Mouse (Mus musculus) CH12F3 (cell line): ENCODE measurements around the gene Tomm22.
"Not testable (repeated sequence)": the region's sequence is repeated elsewhere in the genome, so short reads cannot be mapped to it uniquely, and the experiment has no call there.

Experiments used
- in situ Hi-C: fragments of 300-500 bp; cut with MboI; formaldehyde crosslinking; loops from 2 replicates; pipeline ENCODE4 v1.14.3; 2020; ENCODE audit warnings: low sequenced_read_pairs

The Tomm22 gene

DNA sequence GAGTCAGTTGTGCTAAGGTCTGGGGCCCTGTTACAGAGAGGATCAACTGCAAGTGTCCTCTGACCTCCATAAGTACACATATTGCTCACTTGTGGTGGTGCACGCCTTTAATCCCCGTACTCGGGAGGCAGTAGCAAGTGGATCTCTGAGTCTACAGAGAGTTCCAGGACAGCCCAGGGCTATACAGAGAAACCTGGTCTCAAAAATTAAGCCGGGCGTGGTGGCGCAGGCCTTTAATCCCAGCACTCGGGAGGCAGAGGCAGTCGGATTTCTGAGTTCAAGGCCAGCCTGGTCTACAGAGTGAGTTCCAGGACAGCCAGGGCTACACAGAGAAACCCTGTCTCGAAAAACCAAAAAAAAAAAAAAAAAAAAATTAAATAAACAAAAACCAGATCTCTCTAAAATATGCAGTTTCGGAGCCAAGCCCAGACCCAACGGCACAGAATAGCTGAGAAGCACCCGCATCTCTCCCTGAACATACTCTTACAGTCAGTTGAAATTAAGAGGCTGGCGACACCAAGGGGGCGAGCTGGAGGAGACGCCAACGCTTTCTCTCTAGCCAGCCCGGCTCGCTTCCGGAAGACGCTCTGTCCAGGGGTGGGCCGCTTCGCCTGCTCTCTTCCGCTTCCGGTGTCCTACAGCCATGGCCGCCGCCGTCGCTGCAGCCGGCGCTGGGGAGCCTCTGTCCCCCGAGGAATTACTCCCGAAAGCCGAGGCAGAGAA is at the start of gene Tomm22:
Gene Tomm22, plus strand, starts transcription at position 613 of the 723 bp plus-strand sequence.
- in situ Hi-C loops, result no loop called here

DNA sequence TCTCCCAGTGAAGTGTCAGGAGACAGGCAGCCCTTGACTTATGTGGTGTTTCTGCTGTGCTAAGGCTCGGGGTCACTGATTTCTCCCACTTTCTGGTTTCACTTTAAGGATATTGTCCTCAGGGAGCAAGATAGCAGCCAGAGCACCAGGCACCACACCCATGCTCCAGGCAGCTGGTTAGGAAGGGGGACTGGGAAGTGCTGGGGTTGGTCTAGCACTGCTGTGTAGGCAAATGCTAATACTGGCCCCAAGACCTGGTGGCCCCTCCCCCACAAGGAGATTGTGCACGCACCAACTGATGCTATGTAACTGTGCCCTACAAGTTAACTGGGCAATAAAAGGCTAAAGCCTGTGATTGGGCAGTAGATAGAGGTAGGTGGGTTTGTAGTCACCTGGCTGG is 40.2 kb upstream of the Tomm22 start:
- in situ Hi-C loops, result no loop called here

DNA sequence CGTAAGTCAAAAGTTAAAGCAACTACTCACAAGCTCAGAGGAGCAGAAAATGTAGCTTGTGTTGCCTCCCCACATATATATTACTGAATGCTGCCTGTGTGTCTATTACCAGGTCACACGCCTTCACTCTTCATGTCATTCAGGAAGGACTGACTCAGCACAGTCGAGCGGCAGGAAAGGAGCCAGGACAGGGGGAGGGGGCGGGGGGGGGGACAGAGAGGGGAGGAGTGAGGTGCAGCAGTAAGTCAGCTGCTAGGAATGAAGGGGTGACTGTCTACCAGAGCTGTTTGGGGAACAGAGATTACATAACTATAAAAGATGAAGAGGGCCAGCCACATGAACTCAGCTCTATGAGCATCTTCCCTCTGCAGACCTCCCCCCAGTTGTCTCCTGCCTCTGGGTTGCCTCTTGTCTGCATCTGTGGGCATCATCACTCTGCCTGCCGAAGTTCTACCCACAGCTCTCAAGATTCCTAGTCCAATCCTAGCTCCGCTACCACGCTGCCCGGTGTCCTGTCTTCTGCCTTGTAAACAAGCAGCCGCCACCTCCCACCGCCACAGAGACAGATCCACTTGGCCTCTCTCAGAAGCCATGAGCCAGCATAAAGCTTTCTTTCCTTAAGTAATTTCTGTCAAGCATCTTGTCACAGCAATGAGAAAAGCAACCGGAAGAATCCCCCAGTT is 29.4 kb upstream of the Tomm22 start:
- in situ Hi-C loops, result no loop called here

DNA sequence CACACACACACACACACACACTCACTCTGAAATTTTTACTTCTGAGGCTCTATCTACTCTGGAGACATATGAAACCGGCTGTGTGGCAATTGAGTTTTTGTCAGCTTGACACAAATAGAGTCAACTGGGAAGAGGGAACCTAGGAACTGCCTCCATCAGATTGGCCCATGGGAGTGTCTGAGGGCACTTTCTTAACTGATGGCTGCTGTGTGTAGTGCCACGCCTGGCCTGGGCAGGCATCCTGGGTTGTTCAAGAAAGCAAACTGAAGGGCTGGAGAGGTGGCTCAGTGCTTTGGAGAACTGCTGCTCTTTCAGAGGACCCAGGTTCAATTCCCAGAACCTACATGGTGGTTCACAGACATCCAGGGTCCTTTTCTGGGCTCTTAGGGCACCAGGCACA is 25.2 kb upstream of the Tomm22 start:
- in situ Hi-C loops, result no loop called here

DNA sequence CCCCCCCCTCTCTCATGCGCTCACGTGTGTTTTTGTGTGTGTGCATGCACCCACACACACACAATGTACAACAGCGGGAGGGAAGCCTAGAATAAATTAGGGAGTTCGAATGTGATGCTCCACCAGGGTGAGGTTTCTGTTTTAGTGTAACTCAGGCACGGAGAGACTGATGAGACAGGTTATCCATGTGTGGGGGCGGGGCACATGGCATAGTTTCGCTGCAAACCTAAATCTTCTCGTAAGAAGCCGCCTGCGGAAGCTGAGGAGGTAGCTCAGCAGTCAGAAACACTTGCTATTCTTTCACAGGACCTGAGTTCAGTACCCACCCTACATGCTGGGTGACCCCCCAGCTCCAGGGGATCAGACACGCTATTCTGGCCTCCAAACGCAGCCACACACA is 22.5 kb upstream of the Tomm22 start:
- in situ Hi-C loops, result no loop called here

DNA sequence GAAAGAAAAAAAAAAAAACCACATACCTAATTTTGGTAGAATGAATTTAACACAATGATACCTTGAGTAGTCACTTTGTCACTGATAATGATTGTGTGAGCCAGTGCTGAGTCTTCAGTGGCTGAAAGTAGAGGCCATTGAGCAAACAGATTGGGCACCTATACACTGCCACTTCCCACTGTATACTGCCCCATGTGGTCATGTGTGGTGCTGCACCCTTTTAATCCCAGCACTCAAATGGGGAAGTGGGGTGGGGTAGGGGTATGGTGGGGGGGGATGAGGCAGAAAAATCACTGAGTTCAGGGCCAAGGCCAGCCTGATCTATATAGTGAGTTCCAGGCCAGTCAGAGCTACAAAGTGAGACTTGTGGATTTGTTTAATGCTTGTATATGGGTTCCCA is 20.1 kb upstream of the Tomm22 start:
- in situ Hi-C loops, result no loop called here

DNA sequence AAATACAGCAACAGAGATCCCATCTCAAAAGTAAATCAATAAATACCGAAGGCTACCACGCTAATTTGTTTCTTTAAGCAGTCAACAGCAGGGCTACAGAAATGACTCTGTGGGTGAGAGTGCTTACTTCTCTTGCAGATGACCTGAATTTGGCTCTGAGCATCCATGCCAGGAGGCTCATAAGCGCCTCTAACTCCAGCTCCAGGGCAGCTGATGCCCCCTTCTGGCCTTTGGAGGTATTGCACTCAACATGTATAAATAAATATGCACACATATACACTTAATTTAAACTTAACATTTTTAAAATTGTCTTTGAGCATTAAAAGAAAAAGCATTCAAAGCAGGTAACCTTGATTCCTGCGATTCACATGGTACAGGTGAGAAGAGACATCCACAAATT is 19.2 kb upstream of the Tomm22 start:
- in situ Hi-C loops, result no loop called here

DNA sequence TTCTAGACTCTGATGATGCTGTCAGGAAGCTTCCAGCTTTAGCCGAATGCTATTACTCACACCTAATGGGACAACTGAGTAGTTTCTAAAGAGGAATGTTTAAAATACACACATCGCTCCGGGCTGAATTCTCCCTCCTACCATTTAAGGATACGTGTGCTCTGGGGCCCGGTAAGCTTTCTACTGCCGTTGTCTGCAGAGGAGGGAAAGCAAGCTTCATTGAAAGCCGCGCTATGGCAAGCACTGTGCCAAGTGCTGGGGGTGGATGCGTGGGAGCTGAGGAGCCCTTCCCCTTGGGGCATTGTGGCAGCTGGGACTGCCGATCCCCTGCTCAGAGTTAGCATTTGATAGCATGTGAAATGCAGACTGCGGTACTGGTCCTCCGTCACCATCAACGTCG is 14.2 kb upstream of the Tomm22 start:
- in situ Hi-C loops, result no loop called here

DNA sequence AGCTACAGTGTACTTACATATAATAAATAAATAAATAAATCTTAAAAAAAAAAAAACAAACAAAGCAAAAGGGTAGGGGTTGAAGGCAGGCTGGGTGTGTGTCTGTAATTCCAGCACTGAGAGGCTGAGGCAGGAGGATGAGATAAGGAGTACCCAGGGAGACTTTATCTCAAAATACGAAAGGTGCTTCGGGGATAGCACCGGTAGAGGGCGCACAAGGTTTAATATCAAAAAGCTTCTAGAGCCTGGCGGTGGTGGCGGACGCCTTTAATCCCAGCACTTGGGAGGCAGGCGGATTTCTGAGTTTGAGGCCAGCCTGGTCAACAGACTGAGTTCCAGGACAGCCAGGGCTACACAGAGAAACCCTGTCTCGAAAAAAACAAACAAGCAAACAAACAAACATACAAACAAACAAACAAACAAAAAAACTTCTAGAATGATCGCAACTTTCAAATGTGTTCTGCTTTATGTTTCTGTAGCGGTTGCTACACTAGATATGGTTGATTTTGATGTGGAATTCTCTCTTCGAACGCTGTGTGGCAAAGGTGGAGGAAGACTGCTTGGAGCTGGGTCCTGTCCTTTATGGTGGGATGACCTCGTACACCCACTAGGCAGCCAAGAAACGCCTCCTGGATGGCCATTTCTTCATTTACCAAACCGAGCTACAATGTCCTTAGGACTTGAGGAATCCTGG is 12.7 kb upstream of the Tomm22 start:
- in situ Hi-C loops, result no loop called here

DNA sequence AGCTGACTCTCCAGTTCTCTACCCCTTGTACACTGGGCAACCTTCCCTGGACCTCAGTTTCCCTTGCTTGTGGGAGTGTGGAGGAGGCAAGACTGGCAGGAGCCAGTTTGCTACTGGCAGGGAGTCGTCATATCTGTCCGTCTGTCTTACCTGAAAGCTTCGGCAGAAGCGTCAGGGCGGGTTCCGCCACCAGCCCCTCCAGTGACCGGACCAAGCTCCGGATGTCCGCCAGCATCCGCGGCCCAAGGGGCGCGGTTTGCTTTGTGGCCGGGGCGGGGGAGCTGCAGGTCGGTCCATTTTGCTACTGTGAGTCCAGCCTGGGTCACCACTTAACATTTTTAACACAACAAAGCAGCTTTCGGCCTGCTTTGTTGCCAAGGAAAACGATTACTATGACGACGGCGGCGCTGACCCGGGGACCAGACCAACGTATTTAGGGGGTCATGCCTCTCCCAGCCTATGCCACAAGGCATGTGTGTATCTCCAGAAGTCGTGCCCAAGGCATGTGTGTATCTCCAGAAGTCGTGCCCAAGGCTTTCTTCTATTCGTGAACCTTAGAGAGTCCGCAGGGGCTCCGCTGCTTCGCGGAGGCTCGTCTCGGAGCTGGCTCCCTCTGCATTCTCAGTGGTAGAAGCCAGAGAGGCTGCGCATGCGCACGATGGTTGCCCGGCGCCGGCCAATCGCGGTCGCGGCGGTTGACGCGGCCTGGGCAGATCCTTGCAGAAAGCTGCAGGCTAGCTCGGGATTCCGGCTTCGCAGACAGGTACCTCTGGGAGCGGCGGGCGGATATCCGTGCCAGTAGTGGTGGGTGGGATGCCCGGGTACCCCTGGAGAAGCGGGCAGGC is 11.9 kb upstream of the Tomm22 start, which contains the start of the genes Fam227a and Cby1:
Gene Fam227a, minus strand, starts transcription at position 426 of the 845 bp plus-strand sequence.
Gene Cby1, plus strand, starts transcription at position 669 of the 845 bp plus-strand sequence.
- in situ Hi-C loops, result no loop called here

DNA sequence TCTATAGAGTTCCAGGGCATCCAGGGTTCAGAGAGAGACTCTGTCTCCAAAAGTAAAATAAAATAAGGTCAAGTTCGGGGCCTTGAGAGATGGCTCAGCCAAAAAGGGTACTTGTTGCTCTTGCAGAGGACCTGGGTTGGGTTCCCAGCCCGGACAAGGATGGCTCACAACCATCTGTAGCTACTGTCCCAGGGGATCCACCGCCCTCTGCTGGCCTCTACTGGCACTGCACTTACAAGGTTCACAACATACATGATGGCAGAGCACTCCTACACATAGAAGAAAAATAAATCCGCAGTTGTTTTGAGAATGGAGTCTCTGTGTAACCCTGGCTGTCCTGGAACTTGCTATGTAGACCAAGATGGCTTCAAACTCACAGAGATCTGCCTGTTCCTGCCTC is 8.8 kb upstream of the Tomm22 start:
- in situ Hi-C loops, result no loop called here

DNA sequence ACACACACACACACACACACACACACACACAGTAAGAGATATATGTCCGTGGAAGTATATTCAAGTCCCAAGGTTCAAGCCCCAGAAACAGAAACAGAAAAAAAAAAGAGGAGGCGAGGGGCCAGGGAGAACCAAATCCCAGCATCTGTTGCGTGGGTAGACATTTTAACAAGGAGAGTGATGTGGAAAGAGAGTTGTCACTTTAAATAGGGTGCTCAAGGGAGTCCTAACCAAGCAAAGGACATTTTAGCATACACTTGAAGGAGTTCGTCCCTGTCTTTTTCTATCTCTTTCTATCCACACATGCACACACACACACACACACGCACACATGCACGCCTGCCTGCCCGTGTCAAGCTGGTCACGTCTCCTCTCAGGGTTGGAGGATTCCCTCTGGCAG is 6.0 kb upstream of the Tomm22 start:
- in situ Hi-C loops, result no loop called here

DNA sequence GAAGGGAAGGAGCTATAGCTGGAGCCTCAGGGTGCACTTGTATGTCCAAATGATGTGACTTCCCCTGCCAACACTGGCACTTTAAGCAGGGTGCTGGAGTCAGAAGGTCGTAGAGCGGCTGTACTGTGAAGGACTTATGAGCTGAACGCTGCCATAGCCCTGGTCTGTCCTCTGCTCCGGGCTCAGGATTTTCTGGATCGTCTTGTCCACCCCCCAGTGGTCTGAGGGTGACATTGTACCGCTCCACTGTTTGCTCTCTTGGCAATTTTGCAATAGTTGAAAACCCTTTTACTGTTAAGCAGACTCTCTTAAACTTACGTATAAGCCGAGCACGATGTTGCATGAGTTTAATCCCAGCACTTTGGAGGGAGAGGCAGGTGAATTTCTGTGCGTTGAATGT is 1.5 kb upstream of the Tomm22 start:
- in situ Hi-C loops, result no loop called here

DNA sequence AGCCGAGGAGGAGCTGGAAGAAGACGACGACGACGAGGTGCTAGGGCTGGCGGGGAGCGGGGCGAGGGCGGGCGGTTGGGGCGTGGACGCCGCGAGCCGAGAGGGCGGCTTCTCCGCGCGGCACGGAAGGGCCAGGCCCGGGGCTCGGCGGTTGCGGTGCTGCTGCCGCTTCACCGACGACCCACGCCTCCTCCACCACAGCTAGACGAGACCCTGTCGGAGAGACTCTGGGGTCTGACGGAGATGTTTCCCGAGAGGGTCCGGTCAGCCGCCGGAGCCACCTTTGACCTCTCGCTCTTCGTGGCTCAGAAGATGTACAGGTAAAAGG is 275 bp downstream of the Tomm22 start:
- in situ Hi-C loops, result no loop called here

DNA sequence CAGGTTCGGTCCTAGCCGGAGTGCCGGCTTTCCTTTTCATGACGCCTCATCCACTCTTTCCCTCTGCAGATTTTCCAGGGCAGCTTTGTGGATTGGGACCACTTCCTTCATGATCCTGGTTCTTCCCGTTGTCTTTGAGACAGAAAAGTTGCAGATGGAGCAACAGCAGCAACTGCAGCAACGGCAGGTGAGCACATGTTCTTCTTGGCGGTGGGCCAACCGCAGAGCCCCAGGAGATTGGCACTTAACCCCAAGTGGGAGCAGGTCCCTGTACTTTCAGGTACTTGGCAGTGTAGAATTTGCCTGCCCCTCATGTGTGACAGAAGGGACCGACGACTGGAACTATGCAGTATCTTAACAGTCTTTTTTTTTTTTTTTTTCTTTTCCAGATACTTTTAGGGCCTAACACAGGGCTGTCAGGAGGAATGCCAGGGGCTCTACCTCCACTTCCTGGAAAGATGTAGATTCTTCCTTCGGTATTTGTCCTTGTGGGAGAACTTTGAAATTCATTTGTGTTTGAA is 1.2 kb downstream of the Tomm22 start:
- in situ Hi-C loops, result not testable (repeated sequence)

DNA sequence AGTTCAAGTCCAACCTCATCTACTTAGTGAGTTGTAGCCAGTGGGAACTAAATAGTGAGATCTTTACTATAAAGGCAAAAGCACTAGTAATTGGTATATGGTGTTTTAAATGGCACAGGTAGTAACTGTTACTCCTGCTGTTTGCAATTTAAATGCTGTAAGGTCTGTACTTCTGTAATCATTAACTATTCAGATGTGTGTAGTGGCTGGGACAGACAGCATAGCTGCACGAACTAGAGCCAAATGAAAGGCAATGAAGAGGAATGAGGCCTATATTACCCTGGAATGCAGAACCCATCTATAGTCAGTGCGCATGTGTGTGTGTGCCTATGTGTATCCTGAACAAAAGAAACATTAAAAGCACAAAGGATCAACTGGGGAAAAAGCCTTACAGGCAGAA is 7.3 kb downstream of the Tomm22 start:
- in situ Hi-C loops, result no loop called here

DNA sequence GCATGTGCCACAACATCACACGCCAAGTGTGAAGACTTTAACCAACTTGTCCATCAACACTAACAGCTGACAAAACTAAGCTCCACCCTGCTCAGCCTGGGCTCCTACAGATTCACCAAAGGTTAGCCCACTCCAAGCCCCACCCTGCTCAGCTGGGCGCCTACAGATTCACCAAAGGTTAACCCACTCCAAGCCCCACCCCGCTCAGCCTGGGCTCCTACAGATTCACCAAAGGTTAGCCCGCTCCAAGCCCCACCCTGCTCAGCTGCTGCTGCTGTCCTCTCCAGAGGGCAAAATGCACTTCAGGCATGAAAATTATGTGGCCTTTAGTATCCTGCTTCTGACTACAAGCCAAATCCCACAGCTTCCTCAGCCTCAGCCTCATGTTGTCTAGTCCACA is 11.3 kb downstream of the Tomm22 start:
- in situ Hi-C loops, result no loop called here

DNA sequence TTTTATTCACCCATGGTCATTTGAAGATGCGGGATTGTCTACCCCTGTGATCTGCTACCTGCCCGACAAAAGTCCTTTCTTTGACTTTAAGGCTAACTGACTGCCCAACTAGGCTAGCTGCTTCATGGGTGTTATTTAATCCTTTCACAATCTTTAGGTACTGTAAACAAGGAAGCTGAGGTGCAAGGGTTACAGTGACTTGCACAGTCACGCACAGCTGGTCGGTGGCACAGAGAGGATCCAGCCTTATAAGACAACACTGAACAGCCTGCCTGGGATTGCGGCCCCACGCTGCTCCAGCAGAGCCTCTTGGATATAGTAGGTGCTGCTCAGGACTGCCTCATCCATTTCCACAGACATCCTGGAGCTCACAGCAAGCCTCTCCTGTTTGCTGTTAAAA is 12.5 kb downstream of the Tomm22 start:
- in situ Hi-C loops, result no loop called here

DNA sequence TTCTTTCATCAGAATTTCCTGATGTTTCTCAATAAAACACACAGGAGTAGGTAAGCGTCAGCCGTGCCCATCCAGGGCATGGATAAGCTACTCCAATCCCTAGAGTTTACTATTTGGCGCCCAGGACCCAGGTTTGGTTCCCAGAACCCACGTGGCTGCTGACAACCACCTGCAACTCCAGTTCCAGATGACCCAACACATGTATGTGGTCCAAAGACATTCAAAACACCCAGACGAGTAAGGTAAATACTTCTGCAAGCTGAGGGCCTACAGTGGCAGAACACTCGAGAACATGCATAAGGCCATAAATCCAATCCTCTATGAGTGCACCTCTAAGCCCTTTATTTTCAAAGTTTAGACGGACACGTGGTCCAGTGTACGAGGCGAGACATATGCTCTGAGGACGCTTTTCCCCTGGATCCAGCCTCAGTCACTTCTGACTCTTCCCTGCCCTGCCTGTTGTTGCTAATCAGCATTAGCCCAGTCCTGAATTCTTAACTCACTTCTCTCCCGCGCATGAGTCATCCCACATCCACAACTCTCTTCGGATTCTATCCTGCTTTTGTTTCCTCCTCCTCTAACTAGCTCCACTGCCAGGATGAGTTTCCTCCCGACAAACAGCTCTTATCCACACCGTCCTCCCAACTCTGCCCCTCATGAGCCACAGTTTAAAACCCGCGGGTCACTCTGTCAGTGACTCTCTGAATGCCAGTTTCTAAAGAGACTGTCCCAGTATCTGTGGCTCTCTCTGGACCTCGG is 13.2 kb downstream of the Tomm22 start:
- in situ Hi-C loops, result no loop called here

DNA sequence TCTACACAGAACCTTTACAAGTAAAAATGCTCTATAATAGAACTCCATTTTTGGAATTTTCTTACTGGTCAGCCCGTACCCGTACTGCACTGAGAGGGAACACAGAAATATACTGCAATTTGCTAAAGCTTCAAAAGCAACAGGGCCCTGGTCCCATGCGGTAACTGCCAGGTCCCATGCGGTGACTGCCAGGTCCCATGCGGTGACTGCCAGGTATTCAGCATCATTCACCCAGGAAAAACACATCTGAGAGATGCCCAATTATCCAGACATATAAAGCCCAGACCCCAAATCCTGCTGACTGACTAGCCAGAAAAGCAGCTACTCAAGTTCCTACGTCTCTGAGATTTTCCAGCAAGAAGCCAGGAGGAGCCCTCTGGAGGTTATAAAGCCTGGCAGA is 14.0 kb downstream of the Tomm22 start:
- in situ Hi-C loops, result no loop called here
